Mouse (Mus musculus): ENCODE results near the gene Entpd2. TPM values are rescaled to one million over a fixed set of nuclear protein-coding genes. Genes with fewer than 3 reads are reported as not detected.

Entpd2 gene
- polyA plus RNA-seq, 1 experiment from 2014 or later = not detected

DNA sequence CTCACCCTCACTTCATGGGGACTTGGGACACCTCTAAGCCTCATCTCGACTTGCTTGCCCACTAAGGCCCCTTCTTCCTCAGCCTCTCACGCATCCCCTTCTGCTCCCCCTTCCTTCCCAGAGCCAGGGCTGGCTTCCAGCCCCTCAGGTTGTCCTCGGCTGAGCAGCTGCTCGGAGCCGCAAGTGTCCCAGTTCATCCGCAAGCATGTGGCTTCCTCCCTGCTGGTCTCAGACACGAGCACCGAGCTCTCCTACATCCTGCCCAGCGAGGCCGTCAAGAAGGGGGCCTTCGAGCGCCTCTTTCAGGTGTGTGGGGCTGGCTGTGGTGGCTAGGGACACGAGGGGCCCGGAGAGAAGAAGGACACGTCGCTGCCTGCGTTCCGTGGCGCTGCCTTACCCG is 45.4 kb downstream of the Entpd2 start:
- 89% methylated on average over 20 of the region's 20 CpGs for WGBS
- ATAC-seq (ENCODE audit: insufficient number of reproducible peaks, low FRiP score, low TSS enrichment, low read depth) = no peak
- no peaks in the 10 kb centered on the region for H3K9me3 ChIP-seq (ENCODE audit: control insufficient read depth, low read length)
- no peaks in the 10 kb centered on the region; the same call in 1 of the 2 replicates for H3K36me3 ChIP-seq (ENCODE audit: control insufficient read depth, insufficient read depth, low read length)
- H3K27ac ChIP-seq (replicated peaks; ENCODE audit: low read depth, low read length) = no peak overlapping the region
- no peak overlapping the region for H3K9ac ChIP-seq (ENCODE audit: low read length)
- no peak overlapping the region for H3K4me2 ChIP-seq (ENCODE audit: low read depth, severe bottlenecking)
- no peaks in the 10 kb centered on the region for H3K4me1 ChIP-seq (ENCODE audit: control insufficient read depth, insufficient read depth, low read length)
- no peak for DNase-seq (ENCODE audit: low spot score)
- H3K27me3 ChIP-seq (ENCODE audit: control insufficient read depth, insufficient read depth, low read length) = no peaks in the 10 kb centered on the region
- no peak overlapping the region for H3K4me3 ChIP-seq (ENCODE audit: low read depth, low read length)

DNA sequence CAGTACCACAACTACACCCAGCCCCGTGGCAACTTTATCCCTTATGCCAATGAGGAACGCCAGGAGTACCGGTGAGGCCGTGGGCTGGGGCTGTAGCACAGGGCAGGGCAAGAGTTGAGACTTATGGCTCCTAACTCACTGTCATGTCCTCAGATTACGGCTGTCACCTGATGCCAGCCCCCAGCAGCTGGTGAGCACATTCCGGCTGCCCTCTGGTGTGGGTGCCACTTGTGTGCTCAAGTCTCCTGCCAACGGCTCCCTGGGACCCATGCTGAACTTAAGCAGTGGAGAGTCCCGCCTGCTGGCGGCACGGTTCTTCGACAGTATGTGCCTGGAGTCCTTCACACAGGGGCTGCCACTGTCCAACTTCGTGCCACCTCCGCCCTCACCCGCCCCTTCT is 47.0 kb downstream of the Entpd2 start:
- DNase-seq (ENCODE audit: low spot score) (no peak), ATAC-seq (ENCODE audit: insufficient number of reproducible peaks, low FRiP score, low TSS enrichment, low read depth) (no peak)
- Histone ChIP-seq H3K9me3 (ENCODE audit: control insufficient read depth, low read length) (no peaks in the 10 kb centered on the region), H3K27me3 (ENCODE audit: control insufficient read depth, insufficient read depth, low read length) (no peaks in the 10 kb centered on the region), H3K4me1 (ENCODE audit: control insufficient read depth, insufficient read depth, low read length) (no peaks in the 10 kb centered on the region), H3K9ac (ENCODE audit: low read length) (no peak overlapping the region), H3K27ac (replicated peaks; ENCODE audit: low read depth, low read length) (no peak overlapping the region), H3K36me3 (ENCODE audit: control insufficient read depth, insufficient read depth, low read length) (no peaks in the 10 kb centered on the region; the same call in 1 of the 2 replicates), H3K4me3 (ENCODE audit: low read depth, low read length) (no peak overlapping the region), H3K4me2 (ENCODE audit: low read depth, severe bottlenecking) (no peak overlapping the region)
- WGBS = 89% methylated on average over 14 of the region's 14 CpGs

Small RNA genes lying within 50 kb of the gene (microRNA-seq; reads per million reads assigned to microRNA genes)
- not detected for gene Mir3087

Other genes with a start within 250 kb of the Entpd2 start
- 8.8 and 10.0 TPM in 2 replicates for gene Nrarp, start 215.1 kb upstream of the Entpd2 start, polyA plus RNA-seq (2014; fragmentation: Nextera tagmentation; extraction: Ambion mirVana)
- 3.1 and 3.7 TPM in 2 replicates for gene Tor4a, start 199.0 kb upstream of the Entpd2 start, polyA plus RNA-seq (2014; fragmentation: Nextera tagmentation; extraction: Ambion mirVana)
- gene Nelfb, start 184.4 kb upstream of the Entpd2 start, polyA plus RNA-seq (2014; fragmentation: Nextera tagmentation; extraction: Ambion mirVana) = 103 and 106 TPM in 2 replicates
- gene Stpg3, start 181.2 kb upstream of the Entpd2 start, polyA plus RNA-seq (2014; fragmentation: Nextera tagmentation; extraction: Ambion mirVana) = 0.19 TPM in 1 of 2 replicates, not detected in the other
- not detected in 2 replicates for gene Fam166a, start 177.1 kb upstream of the Entpd2 start, polyA plus RNA-seq (2014; fragmentation: Nextera tagmentation; extraction: Ambion mirVana)
- gene Tubb4b, start 171.2 kb upstream of the Entpd2 start, polyA plus RNA-seq (2014; fragmentation: Nextera tagmentation; extraction: Ambion mirVana) = 526 and 567 TPM in 2 replicates
- not detected in 2 replicates for gene Slc34a3, start 161.5 kb upstream of the Entpd2 start, polyA plus RNA-seq (2014; fragmentation: Nextera tagmentation; extraction: Ambion mirVana)
- not detected in 2 replicates for gene Rnf224, start 159.1 kb upstream of the Entpd2 start, polyA plus RNA-seq (2014; fragmentation: Nextera tagmentation; extraction: Ambion mirVana)
- 6.5 and 8.8 TPM in 2 replicates for gene Rnf208, start 153.6 kb upstream of the Entpd2 start, polyA plus RNA-seq (2014; fragmentation: Nextera tagmentation; extraction: Ambion mirVana)
- not detected in 2 replicates for gene Cysrt1, start 153.4 kb upstream of the Entpd2 start, polyA plus RNA-seq (2014; fragmentation: Nextera tagmentation; extraction: Ambion mirVana)
- gene AL732309.1, start 149.0 kb upstream of the Entpd2 start, polyA plus RNA-seq (2014; fragmentation: Nextera tagmentation; extraction: Ambion mirVana) = 4.0 and 6.6 TPM in 2 replicates
- 11.1 and 14.6 TPM in 2 replicates for gene Tmem203, start 140.4 kb upstream of the Entpd2 start, polyA plus RNA-seq (2014; fragmentation: Nextera tagmentation; extraction: Ambion mirVana)
- gene Tprn, start 133.3 kb upstream of the Entpd2 start, polyA plus RNA-seq (2014; fragmentation: Nextera tagmentation; extraction: Ambion mirVana) = 5.6 and 5.7 TPM in 2 replicates
- 237 and 242 TPM in 2 replicates for gene Ssna1, start 123.4 kb upstream of the Entpd2 start, polyA plus RNA-seq (2014; fragmentation: Nextera tagmentation; extraction: Ambion mirVana)
- 118 and 120 TPM in 2 replicates for gene Anapc2, start 123.4 kb upstream of the Entpd2 start, polyA plus RNA-seq (2014; fragmentation: Nextera tagmentation; extraction: Ambion mirVana)
- not detected in 2 replicates for gene Tmem210, start 107.7 kb upstream of the Entpd2 start, polyA plus RNA-seq (2014; fragmentation: Nextera tagmentation; extraction: Ambion mirVana)
- not detected in 2 replicates for gene Lrrc26, start 106.0 kb upstream of the Entpd2 start, polyA plus RNA-seq (2014; fragmentation: Nextera tagmentation; extraction: Ambion mirVana)
- gene Grin1, start 76.7 kb upstream of the Entpd2 start, polyA plus RNA-seq (2014; fragmentation: Nextera tagmentation; extraction: Ambion mirVana) = 0.60 and 1.4 TPM in 2 replicates
- 81.9 and 97.6 TPM in 2 replicates for gene Man1b1, start 63.5 kb upstream of the Entpd2 start, polyA plus RNA-seq (2014; fragmentation: Nextera tagmentation; extraction: Ambion mirVana)
- 16.6 and 18.8 TPM in 2 replicates for gene Dpp7, start 39.5 kb upstream of the Entpd2 start, polyA plus RNA-seq (2014; fragmentation: Nextera tagmentation; extraction: Ambion mirVana)
- gene Uap1l1, start 30.2 kb upstream of the Entpd2 start, polyA plus RNA-seq (2014; fragmentation: Nextera tagmentation; extraction: Ambion mirVana) = 8.9 and 9.1 TPM in 2 replicates
- gene Sapcd2, start 23.6 kb upstream of the Entpd2 start, polyA plus RNA-seq (2014; fragmentation: Nextera tagmentation; extraction: Ambion mirVana) = 63.0 and 69.4 TPM in 2 replicates
- gene Npdc1, start 3.5 kb downstream of the Entpd2 start, polyA plus RNA-seq (2014; fragmentation: Nextera tagmentation; extraction: Ambion mirVana) = 6.1 and 6.8 TPM in 2 replicates
- gene Fut7, start 27.4 kb downstream of the Entpd2 start, polyA plus RNA-seq (2014; fragmentation: Nextera tagmentation; extraction: Ambion mirVana) = not detected in 2 replicates
- 3.1 and 3.8 TPM in 2 replicates for gene Abca2, start 32.8 kb downstream of the Entpd2 start, polyA plus RNA-seq (2014; fragmentation: Nextera tagmentation; extraction: Ambion mirVana)
- gene Clic3, start 61.0 kb downstream of the Entpd2 start, polyA plus RNA-seq (2014; fragmentation: Nextera tagmentation; extraction: Ambion mirVana) = 0.81 TPM in 1 of 2 replicates, not detected in the other
- gene Paxx, start 65.2 kb downstream of the Entpd2 start, polyA plus RNA-seq (2014; fragmentation: Nextera tagmentation; extraction: Ambion mirVana) = 15.0 and 18.1 TPM in 2 replicates
- gene Ptgds, start 74.2 kb downstream of the Entpd2 start, polyA plus RNA-seq (2014; fragmentation: Nextera tagmentation; extraction: Ambion mirVana) = not detected in 2 replicates
- not detected in 2 replicates for gene Lcn12, start 98.0 kb downstream of the Entpd2 start, polyA plus RNA-seq (2014; fragmentation: Nextera tagmentation; extraction: Ambion mirVana)
- 68.0 and 72.3 TPM in 2 replicates for gene Fbxw5, start 104.9 kb downstream of the Entpd2 start, polyA plus RNA-seq (2014; fragmentation: Nextera tagmentation; extraction: Ambion mirVana)
- gene C8g, start 105.8 kb downstream of the Entpd2 start, polyA plus RNA-seq (2014; fragmentation: Nextera tagmentation; extraction: Ambion mirVana) = 5.6 and 5.8 TPM in 2 replicates
- gene Traf2, start 151.1 kb downstream of the Entpd2 start, polyA plus RNA-seq (2014; fragmentation: Nextera tagmentation; extraction: Ambion mirVana) = 40.0 and 40.6 TPM in 2 replicates
- 324 and 330 TPM in 2 replicates for gene Edf1, start 162.0 kb downstream of the Entpd2 start, polyA plus RNA-seq (2014; fragmentation: Nextera tagmentation; extraction: Ambion mirVana)
- 3.1 and 7.0 TPM in 2 replicates for gene Mamdc4, start 179.0 kb downstream of the Entpd2 start, polyA plus RNA-seq (2014; fragmentation: Nextera tagmentation; extraction: Ambion mirVana)
- gene Phpt1, start 179.3 kb downstream of the Entpd2 start, polyA plus RNA-seq (2014; fragmentation: Nextera tagmentation; extraction: Ambion mirVana) = 161 and 162 TPM in 2 replicates
- gene Ajm1, start 185.9 kb downstream of the Entpd2 start, polyA plus RNA-seq (2014; fragmentation: Nextera tagmentation; extraction: Ambion mirVana) = 0.04 TPM in 1 of 2 replicates, not detected in the other
- gene Rabl6, start 212.6 kb downstream of the Entpd2 start, polyA plus RNA-seq (2014; fragmentation: Nextera tagmentation; extraction: Ambion mirVana) = 59.3 and 65.6 TPM in 2 replicates
- gene Ccdc183, start 221.8 kb downstream of the Entpd2 start, polyA plus RNA-seq (2014; fragmentation: Nextera tagmentation; extraction: Ambion mirVana) = 0.15 and 0.16 TPM in 2 replicates
- gene Tmem141, start 226.1 kb downstream of the Entpd2 start, polyA plus RNA-seq (2014; fragmentation: Nextera tagmentation; extraction: Ambion mirVana) = 18.7 and 20.7 TPM in 2 replicates
- gene Fcna, start 232.2 kb downstream of the Entpd2 start, polyA plus RNA-seq (2014; fragmentation: Nextera tagmentation; extraction: Ambion mirVana) = 0.35 and 0.54 TPM in 2 replicates